22 mouse cellular contexts compared by ENCODE assay signal in genomic region chr10:42144176-42144575, GRCm38 (mm10).
DNase-seq lines count a peak whose midpoint lies in the region; ATAC-seq and TF ChIP-seq lines count a peak whose summit lies in the region.
"Had no signal": no experiment of that assay in that cellular context is flagged by ENCODE, and none has a peak within 500 bp of the region (broad histone marks: within the 10 kb centered on the region; RNA-seq: fewer than 3 reads in every experiment).

No protein-coding gene starts in this region.

- H3K4me3 ChIP-seq in kidney, postnatal 0 days (replicated peaks; ENCODE audit: low read depth, low read length): no peak overlapping the region
- H3K4me3 ChIP-seq in lung, embryonic 15.5 days: no peak overlapping the region
- H3K4me3 ChIP-seq in bone marrow macrophage, adult 2 months (ENCODE audit: insufficient read depth, low read length): no peak overlapping the region
- H3K4me3 ChIP-seq: embryonic facial prominence, embryonic 13.5 days; forebrain, embryonic 12.5 days; heart, embryonic 13.5 days; hindbrain, embryonic 15.5 days had no signal

- DNase-seq in frontal cortex, postnatal 10 days (ENCODE audit: low spot score in 2 of 2): no peak
- peak; percentile 75 for DNase-seq in kidney, postnatal 0 days (ENCODE audit: low spot score)
- DNase-seq in kidney, postnatal 14 days: no peak
- no peak for DNase-seq in lung, postnatal 14 days
- DNase-seq: adrenal gland, adult 8-10 months; adrenal gland, postnatal 36 days; B cell, adult 2 months; cerebellum, adult 18-20 months; cerebellum, adult 9-11 months; cerebellum, postnatal 36 days; gastrocnemius, postnatal 10 days; heart, postnatal 36 days had no signal

- H3K27ac ChIP-seq in kidney, postnatal 0 days: no peak overlapping the region
- peak overlapping the region; percentile 74; the same call in 1 of the 2 replicates for H3K27ac ChIP-seq in lung, embryonic 15.5 days
- peak overlapping the region; percentile 29 for H3K27ac ChIP-seq in bone marrow macrophage, adult 2 months (ENCODE audit: insufficient read depth, low read depth, low read length)
- H3K27ac ChIP-seq: embryonic facial prominence, embryonic 13.5 days; forebrain, embryonic 12.5 days; heart, embryonic 13.5 days; hindbrain, embryonic 15.5 days had no signal

- no peaks in the 10 kb centered on the region for H3K36me3 ChIP-seq in kidney, postnatal 0 days (ENCODE audit: insufficient read depth, low read length)
- H3K36me3 ChIP-seq in lung, embryonic 15.5 days: no peaks in the 10 kb centered on the region
- H3K36me3 ChIP-seq: embryonic facial prominence, embryonic 13.5 days; forebrain, embryonic 12.5 days; G1E; heart, embryonic 13.5 days; hindbrain, embryonic 15.5 days had no signal

- no peak overlapping the region for H3K4me2 ChIP-seq in kidney, postnatal 0 days (ENCODE audit: low read length)
- H3K4me2 ChIP-seq in lung, embryonic 15.5 days: no peak overlapping the region
- H3K4me2 ChIP-seq: embryonic facial prominence, embryonic 13.5 days; forebrain, embryonic 12.5 days; heart, embryonic 13.5 days; hindbrain, embryonic 15.5 days had no signal

- TF ChIP-seq CTCF in kidney, postnatal 0 days (IDR thresholded peaks at IDR 0.05; ENCODE audit: low read depth): no peak
- no peak for TF ChIP-seq CTCF in bone marrow macrophage, adult 2 months (IDR thresholded peaks at IDR 0.05; ENCODE audit: low read depth, low read length)

- 0 out of 2 replicates have a peak, but pooled peaks cover 3% of the 10 kb centered on the region for H3K4me1 ChIP-seq in kidney, postnatal 0 days (replicated peaks; ENCODE audit: insufficient read depth, low read length)
- H3K4me1 ChIP-seq in lung, embryonic 15.5 days: peaks cover 38% of the 10 kb centered on the region
- H3K4me1 ChIP-seq in bone marrow macrophage, adult 2 months (ENCODE audit: control insufficient read depth, insufficient read depth, low read length): peaks cover 14% of the 10 kb centered on the region
- H3K4me1 ChIP-seq: embryonic facial prominence, embryonic 13.5 days; forebrain, embryonic 12.5 days; hindbrain, embryonic 15.5 days had no signal

- H3K27me3 ChIP-seq in kidney, postnatal 0 days (ENCODE audit: insufficient read depth, low read length): no peaks in the 10 kb centered on the region
- no peaks in the 10 kb centered on the region for H3K27me3 ChIP-seq in lung, embryonic 15.5 days
- H3K27me3 ChIP-seq: embryonic facial prominence, embryonic 13.5 days; forebrain, embryonic 12.5 days; heart, embryonic 13.5 days; hindbrain, embryonic 15.5 days had no signal

- TF ChIP-seq POLR2A in bone marrow macrophage, adult 2 months (IDR thresholded peaks at IDR 0.05; ENCODE audit: borderline replicate concordance, low read depth, low read length): no peak

- peak; percentile 95 for ATAC-seq in frontal cortex, adult (ENCODE audit: low TSS enrichment)
- ATAC-seq in kidney, postnatal 0 days (replicated peaks; ENCODE audit: low FRiP score, low read depth): no peak
- ATAC-seq in lung, embryonic 15.5 days (ENCODE audit: borderline replicate concordance, extremely low read depth, low FRiP score, low TSS enrichment): no peak
- ATAC-seq: CD4-positive, CD25-positive, alpha-beta regulatory T cell, adult 4 months; forebrain, embryonic 16.5 days had no signal

- H3K9me3 ChIP-seq in kidney, postnatal 0 days (replicated peaks; ENCODE audit: low read length): no peaks in the 10 kb centered on the region
- H3K9me3 ChIP-seq in lung, embryonic 15.5 days: no peaks in the 10 kb centered on the region
- H3K9me3 ChIP-seq: embryonic facial prominence, embryonic 13.5 days; forebrain, embryonic 12.5 days; G1E; heart, embryonic 13.5 days; hindbrain, embryonic 15.5 days had no signal

- H3K9ac ChIP-seq in kidney, postnatal 0 days (ENCODE audit: low read depth, low read length): no peak overlapping the region
- no peak overlapping the region for H3K9ac ChIP-seq in lung, embryonic 15.5 days
- H3K9ac ChIP-seq: embryonic facial prominence, embryonic 13.5 days; forebrain, embryonic 12.5 days; heart, embryonic 13.5 days; hindbrain, embryonic 15.5 days had no signal

- WGBS in kidney, postnatal 0 days: 3% methylated on average over 2 of the region's 2 CpGs
- WGBS in lung, embryonic 15.5 days: 33% methylated on average over 2 of the region's 2 CpGs
